8 mouse cellular contexts compared by ENCODE assay signal in genomic region chr19:18712866-18713300, GRCm38 (mm10). TPM values are rescaled to one million over a fixed set of nuclear protein-coding genes. Genes with fewer than 3 reads are reported as not detected.
DNase-seq lines count a peak whose midpoint lies in the region; ATAC-seq and TF ChIP-seq lines count a peak whose summit lies in the region.

TSS of gene D030056L22Rik (plus strand) at chr19:18713193.

- H3K4me2 ChIP-seq in forebrain, postnatal 0 days (ENCODE audit: low read depth), result peak within 1 kb of the TSS; percentile 93
- H3K4me2 ChIP-seq in lung, embryonic 16.5 days (ENCODE audit: low read depth, low read length), result peak within 1 kb of the TSS; percentile 75

- peak; percentile 99 for DNase-seq in MEL (ENCODE audit: low read depth, low spot score)
- DNase-seq in cerebellum, adult 2 months, result peak; percentile 97 to 98
- peak; percentile 99 for DNase-seq in forebrain, postnatal 0 days
- peak; percentile 93 for DNase-seq in layer of hippocampus, adult 9-10 months (ENCODE audit: low spot score)
- DNase-seq in ovary, postnatal 10 days (ENCODE audit: low spot score), result peak; percentile 93
- peak; percentile 98 to 99 for DNase-seq in thymus, postnatal 10 days (ENCODE audit: low spot score in 2 of 2)

- peak within 1 kb of the TSS; percentile 98 to 100 for H3K4me3 ChIP-seq in MEL (ENCODE audit: control insufficient read depth in 1 of 2, insufficient read depth in 1 of 2, low read depth in 2 of 2, low read length in 2 of 2)
- peak within 1 kb of the TSS; percentile 89 for H3K4me3 ChIP-seq in cerebellum, adult 2 months (replicated peaks; ENCODE audit: insufficient read depth, low read depth, low read length)
- H3K4me3 ChIP-seq in forebrain, postnatal 0 days (ENCODE audit: low read depth, low read length), result peak within 1 kb of the TSS; percentile 69
- H3K4me3 ChIP-seq in lung, embryonic 16.5 days (ENCODE audit: low read length), result peak within 1 kb of the TSS; percentile 96

- H3K9me3 ChIP-seq in MEL (replicated peaks; ENCODE audit: insufficient read depth, low read length), result no peaks in the 10 kb centered on the region
- no peaks in the 10 kb centered on the region for H3K9me3 ChIP-seq in forebrain, postnatal 0 days (ENCODE audit: low read length)
- no peaks in the 10 kb centered on the region for H3K9me3 ChIP-seq in lung, embryonic 16.5 days (ENCODE audit: control insufficient read depth, low read length)

- peaks cover 39% of the 10 kb centered on the region for H3K79me2 ChIP-seq in MEL (ENCODE audit: control insufficient read depth, insufficient read depth, low read length, poor library complexity)

- H3K4me1 ChIP-seq in MEL (ENCODE audit: control insufficient read depth in 1 of 2, insufficient read depth in 2 of 2, low read length in 2 of 2), result peaks cover 0 to 6% of the 10 kb centered on the region in 2 experiments; a peak in 1 of 4 replicates
- H3K4me1 ChIP-seq in cerebellum, adult 2 months (ENCODE audit: control insufficient read depth, insufficient read depth, low read length), result no peaks in the 10 kb centered on the region; the same call in 1 of the 2 replicates
- H3K4me1 ChIP-seq in forebrain, postnatal 0 days (ENCODE audit: insufficient read depth), result peaks cover 9% of the 10 kb centered on the region
- H3K4me1 ChIP-seq in lung, embryonic 16.5 days (replicated peaks; ENCODE audit: control insufficient read depth, insufficient read depth, low read length), result peaks cover 17% of the 10 kb centered on the region

- peak within 1 kb of the TSS; percentile 98 for H3K27ac ChIP-seq in MEL (ENCODE audit: control insufficient read depth, low read depth, low read length)
- H3K27ac ChIP-seq in cerebellum, adult 2 months (ENCODE audit: insufficient read depth, low read length), result peak within 1 kb of the TSS; percentile 99
- peak within 1 kb of the TSS; percentile 92 for H3K27ac ChIP-seq in forebrain, postnatal 0 days (ENCODE audit: low read depth, low read length)
- peak within 1 kb of the TSS; percentile 95 for H3K27ac ChIP-seq in lung, embryonic 16.5 days (ENCODE audit: low read length)

- TF ChIP-seq RAD21 in MEL (IDR thresholded peaks at IDR 0.05; ENCODE audit: low read depth, low read length), result peak; percentile 22

- peak; percentile 99 for ATAC-seq in forebrain, postnatal 0 days
- peak; percentile 96 to 97 for ATAC-seq in hematopoietic stem cell, adult 5-6 weeks (replicated peaks in 1 of 2; ENCODE audit: insufficient read depth in 1 of 2, low FRiP score in 2 of 2, low TSS enrichment in 1 of 2, low read depth in 1 of 2, poor library complexity in 2 of 2, severe bottlenecking in 2 of 2)
- peak; percentile 98 for ATAC-seq in lung, embryonic 16.5 days (ENCODE audit: low read depth)

- peak; percentile 30 to 68 (median 56); a peak in 5 of 6 replicates for TF ChIP-seq CTCF in MEL (IDR thresholded peaks at IDR 0.05 in 2 of 3, conservative IDR thresholded peaks at IDR 0.05 in 1 of 3; ENCODE audit: control insufficient read depth in 1 of 3, insufficient read depth in 1 of 3, low read depth in 2 of 3, low read length in 3 of 3, poor library complexity in 1 of 3, severe bottlenecking in 1 of 3)
- peak; percentile 56 for TF ChIP-seq CTCF in cerebellum, adult 2 months (IDR thresholded peaks at IDR 0.05; ENCODE audit: borderline replicate concordance, insufficient read depth, low read depth, low read length)
- TF ChIP-seq CTCF in forebrain, postnatal 0 days (IDR thresholded peaks at IDR 0.05; ENCODE audit: low read depth), result peak; percentile 83

- H3K27me3 ChIP-seq in MEL (ENCODE audit: control insufficient read depth in 1 of 2, insufficient read depth in 2 of 2, low read length in 2 of 2), result no peaks in the 10 kb centered on the region
- H3K27me3 ChIP-seq in cerebellum, adult 2 months (ENCODE audit: control insufficient read depth, insufficient read depth, low read length), result no peaks in the 10 kb centered on the region
- H3K27me3 ChIP-seq in forebrain, postnatal 0 days (ENCODE audit: insufficient read depth, low read length), result no peaks in the 10 kb centered on the region
- no peaks in the 10 kb centered on the region for H3K27me3 ChIP-seq in lung, embryonic 16.5 days (ENCODE audit: control insufficient read depth, insufficient read depth, low read depth, low read length)

- H3K9ac ChIP-seq in MEL (ENCODE audit: control insufficient read depth, low read depth, low read length, poor library complexity, severe bottlenecking), result peak within 1 kb of the TSS; percentile 98
- H3K9ac ChIP-seq in forebrain, postnatal 0 days, result peak within 1 kb of the TSS; percentile 69
- peak within 1 kb of the TSS; percentile 84 for H3K9ac ChIP-seq in lung, embryonic 16.5 days (ENCODE audit: low read length)

- WGBS in cerebellum, adult 2 months, result under 1% methylated on average over 49 of the region's 49 CpGs
- WGBS in forebrain, postnatal 0 days, result 4% methylated on average over 49 of the region's 49 CpGs
- WGBS in lung, embryonic 16.5 days, result under 1% methylated on average over 45 of the region's 49 CpGs

- TF ChIP-seq EP300 in MEL (IDR thresholded peaks at IDR 0.05; ENCODE audit: low read depth in 1 of 2, low read length in 2 of 2), result no peak

- TF ChIP-seq POLR2A in MEL (IDR thresholded peaks at IDR 0.05; ENCODE audit: control insufficient read depth in 1 of 2, insufficient read depth in 1 of 2, low read depth in 1 of 2, low read length in 2 of 2, poor library complexity in 1 of 2), result peak; percentile 61 to 70; a peak in 3 of 4 replicates
- TF ChIP-seq POLR2A in cerebellum, adult 2 months (IDR thresholded peaks at IDR 0.05; ENCODE audit: borderline replicate concordance, insufficient read depth, low read length), result no peak

- H3K36me3 ChIP-seq in MEL (ENCODE audit: control insufficient read depth in 1 of 2, insufficient read depth in 2 of 2, low read length in 2 of 2), result peaks cover 3 to 16% of the 10 kb centered on the region in 2 experiments
- H3K36me3 ChIP-seq in forebrain, postnatal 0 days (ENCODE audit: insufficient read depth), result no peaks in the 10 kb centered on the region
- no peaks in the 10 kb centered on the region for H3K36me3 ChIP-seq in lung, embryonic 16.5 days (ENCODE audit: control insufficient read depth, insufficient read depth, low read length)

TF ChIP-seq in MEL, 35 proteins besides CTCF, POLR2A, EP300 and RAD21 (continues in another document):
- TF ChIP-seq ZKSCAN1 (IDR thresholded peaks at IDR 0.05; ENCODE audit: low read depth, low read length), result no peak
- peak; percentile 80 for TF ChIP-seq KAT2A (conservative IDR thresholded peaks at IDR 0.05; ENCODE audit: low read depth, low read length)
- no peak for TF ChIP-seq ETS1 (IDR thresholded peaks at IDR 0.05; ENCODE audit: low read depth, low read length)
- no peak for TF ChIP-seq MEF2A (IDR thresholded peaks at IDR 0.05; ENCODE audit: extremely low read depth, insufficient replicate concordance, low read depth, low read length, poor library complexity, severe bottlenecking)
- TF ChIP-seq USF1 (IDR thresholded peaks at IDR 0.05; ENCODE audit: low read depth, low read length), result 0 out of 2 replicates have a peak, but pooled peaks have one; percentile 20
- TF ChIP-seq MYB (IDR thresholded peaks at IDR 0.05; ENCODE audit: low read depth, low read length), result no peak
- peak; percentile 89 for TF ChIP-seq TBP (IDR thresholded peaks at IDR 0.05; ENCODE audit: low read depth, low read length)
- 0 out of 2 replicates have a peak, but pooled peaks have one; percentile 57 for TF ChIP-seq SIN3A (IDR thresholded peaks at IDR 0.05; ENCODE audit: low read length)
- peak; percentile 36 for TF ChIP-seq SMC3 (IDR thresholded peaks at IDR 0.05; ENCODE audit: low read depth, low read length)
- TF ChIP-seq MAZ (IDR thresholded peaks at IDR 0.05; ENCODE audit: low read depth, low read length), result peak; percentile 74
- no peak for TF ChIP-seq MXI1 (IDR thresholded peaks at IDR 0.05; ENCODE audit: low read depth, low read length)
- no peak for TF ChIP-seq MYC (IDR thresholded peaks at IDR 0.05; ENCODE audit: low read depth, low read length)
- peak; percentile 83 for TF ChIP-seq NRF1 (IDR thresholded peaks at IDR 0.05; ENCODE audit: insufficient read depth, low read depth, low read length, poor library complexity, severe bottlenecking)
- TF ChIP-seq ZNF384 (IDR thresholded peaks at IDR 0.05; ENCODE audit: low read depth, low read length), result no peak; the same call in 1 of the 2 replicates
- no peak for TF ChIP-seq RCOR1 (IDR thresholded peaks at IDR 0.05; ENCODE audit: low read depth, low read length)
- TF ChIP-seq JUND (IDR thresholded peaks at IDR 0.05; ENCODE audit: low read depth, low read length), result no peak
- peak; percentile 73 for TF ChIP-seq TCF12 (IDR thresholded peaks at IDR 0.05; ENCODE audit: low read depth, low read length)
- peak; percentile 43; the same call in 1 of the 2 replicates for TF ChIP-seq POLR2AphosphoS2 (IDR thresholded peaks at IDR 0.05; ENCODE audit: low read length)
- TF ChIP-seq GATA1 (IDR thresholded peaks at IDR 0.05; ENCODE audit: low read depth, low read length), result no peak
- TF ChIP-seq CHD2 (IDR thresholded peaks at IDR 0.05; ENCODE audit: low read length), result no peak
- 0 out of 2 replicates have a peak, but pooled peaks have one; percentile 33 for TF ChIP-seq CHD1 (IDR thresholded peaks at IDR 0.05; ENCODE audit: low read depth, low read length)
- TF ChIP-seq NELFE (IDR thresholded peaks at IDR 0.05; ENCODE audit: low read depth, low read length), result peak; percentile 76
- peak; percentile 66; the same call in 1 of the 2 replicates for TF ChIP-seq ZMIZ1 (IDR thresholded peaks at IDR 0.05; ENCODE audit: low read depth, low read length)
- peak; percentile 96 for TF ChIP-seq UBTF (IDR thresholded peaks at IDR 0.05; ENCODE audit: borderline replicate concordance, insufficient read depth, low read depth, low read length)
- TF ChIP-seq TAL1 (IDR thresholded peaks at IDR 0.05; ENCODE audit: low read length), result no peak
- TF ChIP-seq HCFC1 (IDR thresholded peaks at IDR 0.05; ENCODE audit: low read depth, low read length), result peak; percentile 92
- TF ChIP-seq ELF1 (IDR thresholded peaks at IDR 0.05; ENCODE audit: low read depth, low read length), result peak; percentile 85
- no peak for TF ChIP-seq MAFK (IDR thresholded peaks at IDR 0.05; ENCODE audit: borderline replicate concordance, low read depth, low read length)
- no peak for TF ChIP-seq GABPA (IDR thresholded peaks at IDR 0.05; ENCODE audit: low read depth, low read length)

RNA-seq across cellular contexts. Expression of gene D030056L22Rik, which starts in this region (rescaled TPM):
- 27.8 and 29.0 TPM in 2 replicates for total RNA-seq in MEL (2012; rRNA removed)
- 10 to 100 TPM in 1 of 2 experiments, not detected in 1; 27.0 TPM for polyA plus RNA-seq in MEL (2012; ENCODE audit: insufficient read depth in 1 of 2, insufficient read length in 2 of 2, low read depth in 1 of 2, low replicate concordance in 2 of 2, missing spikeins in 1 of 2)
- 28.4 and 28.8 TPM in 2 replicates for polyA plus RNA-seq in cerebellum, adult 2 months (2012; rRNA removed)
- 61.5 and 65.9 TPM in 2 replicates for total RNA-seq in forebrain, postnatal 0 days (2014; rRNA removed)
- polyA plus RNA-seq in forebrain, postnatal 0 days (2015; fragmentation: Nextera tagmentation; extraction: Ambion mirVana), result 40.8 and 42.4 TPM in 2 replicates
- 32.3 and 32.8 TPM in 2 replicates for total RNA-seq in hematopoietic stem cell, adult 5-6 weeks (2017)
- polyA plus RNA-seq in lung, embryonic 16.5 days (2015; fragmentation: Nextera tagmentation; extraction: Ambion mirVana), result 28.6 and 29.0 TPM in 2 replicates

Comparison
In these comparisons a context has a peak if more than half of its experiments do, and no peak if none do; other contexts are left out.
1. Peak in every context shown above with its lines: DNase-seq, ATAC-seq, H3K4me3 ChIP-seq and H3K27ac ChIP-seq.